Mouse (Mus musculus) bone marrow, adult 2 months (tissue): ENCODE measurements around the gene Dnajc16.

Experiments
- CTCF ChIP-seq: fragments of 200-500 bp; IDR thresholded peaks from 2 replicates; pipeline ENCODE4 v1.5.1; 2011; ENCODE audit warnings: low read length, control low read depth; ENCODE audit not compliant: control insufficient read depth, insufficient read depth
- POLR2A ChIP-seq: fragments of 200-500 bp; IDR thresholded peaks from 2 replicates; pipeline ENCODE4 v1.6.1; 2011; ENCODE audit warnings: low read depth, mild to moderate bottlenecking, control low read depth, low read length, borderline replicate concordance; ENCODE audit not compliant: control insufficient read depth

DNA sequence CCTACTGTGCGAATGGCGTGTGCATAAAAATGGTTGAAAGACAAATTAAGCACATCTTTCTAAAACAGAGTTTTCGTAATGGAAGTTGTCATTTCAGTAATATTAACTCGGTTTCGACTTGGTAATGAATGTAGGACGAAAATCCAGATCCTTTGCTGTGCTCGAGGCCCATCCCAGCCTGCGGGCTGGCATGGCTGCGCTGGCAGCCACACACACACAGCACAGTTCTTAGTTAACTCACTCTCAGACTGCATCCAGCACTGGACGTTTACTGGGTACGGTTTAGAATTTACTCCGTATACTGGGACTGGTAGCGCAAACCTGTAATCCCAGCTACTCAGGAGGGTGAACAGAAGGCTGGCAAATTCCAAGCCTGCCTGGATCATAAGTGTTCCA lies 67.1 kb downstream of the Dnajc16 start:
- TF ChIP-seq CTCF (no peak), POLR2A (no peak)
